Mouse (Mus musculus) thymus, adult 2 months (tissue): ENCODE measurements at regions not wholly inside any gene's neighbourhood (a gene's known extent, or its start where the extent isn't known, plus 50 kb on each side); places are given as distances from the start of the nearest gene placed in this dataset.

ENCODE experiments used
- CTCF ChIP-seq: fragments of 200-500 bp; IDR thresholded peaks from 2 replicates; pipeline ENCODE4 v1.5.1; 2012; ENCODE audit warnings: mild to moderate bottlenecking, control low read depth, low read length, moderate library complexity, borderline replicate concordance; ENCODE audit not compliant: control insufficient read depth, poor library complexity, insufficient read depth; ENCODE audit errors: extremely low read depth
- POLR2A ChIP-seq: fragments of 200-500 bp; IDR thresholded peaks from 2 replicates; pipeline ENCODE4 v1.6.1; 2012; ENCODE audit warnings: mild to moderate bottlenecking, low read length, control low read depth, moderate library complexity; ENCODE audit not compliant: control insufficient read depth, poor library complexity, insufficient read depth; ENCODE audit errors: extremely low read depth

GRCm38 (mm10) chr4:30932358-30932757 is 1031.5 kb upstream of the Map3k7 start:
- TF ChIP-seq CTCF (no peak), POLR2A (no peak)
